Mouse (Mus musculus): ENCODE results near the gene Ikzf3.

DNA sequence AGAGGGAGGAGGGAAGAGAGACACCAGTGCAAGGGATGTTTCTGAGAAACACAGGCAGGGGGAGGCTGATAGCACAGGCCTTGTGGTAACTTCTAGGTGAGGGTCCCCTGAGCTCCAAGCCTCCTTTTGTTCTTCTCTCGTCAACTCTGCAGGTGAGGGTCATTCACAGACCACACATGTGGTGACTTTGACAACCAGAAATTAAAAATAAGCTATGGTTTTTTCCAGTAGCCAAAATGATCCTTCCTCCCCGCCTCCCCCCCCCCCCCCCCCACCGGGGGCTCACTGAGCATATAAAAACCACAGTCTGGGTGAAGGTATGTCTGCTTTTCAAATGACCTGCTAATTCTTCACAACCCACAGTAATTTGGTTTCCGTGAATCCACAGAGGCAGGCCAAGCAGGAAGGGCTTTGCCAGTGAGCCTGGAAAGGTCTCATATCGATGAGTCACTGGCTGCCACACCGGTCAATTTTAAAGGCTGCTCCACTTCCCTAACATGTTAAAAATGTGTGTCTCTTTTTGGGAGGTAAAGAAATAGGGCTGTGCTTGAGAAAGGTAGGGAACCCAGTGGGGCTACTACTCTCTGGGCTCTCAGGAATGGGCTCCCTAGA lies 84.6 kb downstream of the Ikzf3 start:
- TF ChIP-seq POLR2A (IDR thresholded peaks at IDR 0.05; ENCODE audit: borderline replicate concordance, control insufficient read depth, low read depth, low read length): no peak
- no peak for TF ChIP-seq CTCF (IDR thresholded peaks at IDR 0.05; ENCODE audit: control insufficient read depth, insufficient read depth, low read length)

All from bone marrow, adult 2 months (tissue).